Mouse (Mus musculus) olfactory bulb, adult 2 months (tissue): Measurements from ENCODE around the gene Mael.

Experiments used
- CTCF ChIP-seq: fragments of 200-500 bp; IDR thresholded peaks from 2 replicates; pipeline ENCODE4 v1.5.1; 2012; ENCODE audit warnings: low read depth, mild to moderate bottlenecking, low read length, moderate library complexity; ENCODE audit not compliant: insufficient read depth
- POLR2A ChIP-seq: fragments of 200-500 bp; IDR thresholded peaks from 2 replicates; pipeline ENCODE4 v1.6.1; 2012; ENCODE audit warnings: mild to moderate bottlenecking, low read depth, low read length, moderate library complexity; ENCODE audit not compliant: insufficient read depth

DNA sequence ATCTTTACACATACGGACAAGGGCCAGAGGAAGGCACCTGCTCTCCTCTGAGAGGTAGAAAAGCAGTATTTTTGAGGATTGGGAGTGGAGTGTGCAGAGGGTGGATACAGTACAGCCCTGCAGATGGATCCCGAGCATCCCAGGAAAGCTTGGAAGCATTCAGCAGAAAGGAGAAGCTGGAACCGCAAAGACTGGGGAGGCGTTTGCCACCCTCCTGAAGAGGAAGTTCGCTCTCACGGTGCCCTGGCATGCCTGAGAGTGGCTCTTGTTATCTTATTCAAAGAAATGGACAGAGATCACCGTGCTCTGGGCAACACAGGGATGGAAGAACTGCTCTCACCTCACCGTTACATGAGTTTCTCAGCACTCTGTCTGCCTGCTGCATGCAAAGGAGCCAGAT, 45.8 kb upstream of the Mael start:
- TF ChIP-seq POLR2A (no peak), CTCF (no peak)
